Mouse (Mus musculus) bone marrow macrophage, adult 2 months (primary cell): ENCODE results near the gene Grid1.

Experiments used
- CTCF ChIP-seq: IDR thresholded peaks from 2 replicates; pipeline ENCODE4 v1.5.1; 2012; ENCODE audit warnings: low read depth, mild to moderate bottlenecking, low read length, moderate library complexity
- POLR2A ChIP-seq: IDR thresholded peaks from 2 replicates; pipeline ENCODE4 v1.6.1; 2012; ENCODE audit warnings: mild to moderate bottlenecking, low read depth, low read length, borderline replicate concordance

- TF ChIP-seq CTCF: no peak
- no peak for TF ChIP-seq POLR2A
Measured at GRCm38 (mm10) chr14:35250412-35250811, 430.5 kb downstream of the Grid1 start.
